Mouse (Mus musculus) forebrain, embryonic 11.5 days (tissue): Measurements from ENCODE around the gene Sash1. TPM values are rescaled to one million over a fixed set of nuclear protein-coding genes. Genes with fewer than 3 reads are reported as not detected.

ENCODE experiments used
- ATAC-seq: fragments of 200-750 bp; cut with Nextera tagmentation; replicated peaks from 2 replicates; pipeline ENCODE4 v1.8.0; 2017; ENCODE audit warnings: moderate TSS enrichment; ENCODE audit not compliant: low FRiP score
- DNase-seq: peaks from one replicate; pipeline ENCODE4 v3.0.0-alpha.2; 2017; ENCODE audit warnings: low spot score
- H3K27ac ChIP-seq: fragments of 300-500 bp; sonication (generic); 2 replicates; pipeline ENCODE4 v1.5.1; 2014; ENCODE audit warnings: low read depth, low read length
- H3K27me3 ChIP-seq: fragments of 300-500 bp; sonication (generic); 2 replicates; pipeline ENCODE4 v1.6.1; 2014; ENCODE audit warnings: mild to moderate bottlenecking, low read length, mixed read lengths; ENCODE audit not compliant: control insufficient read depth, insufficient read depth
- H3K36me3 ChIP-seq: fragments of 300-500 bp; sonication (generic); 2 replicates; pipeline ENCODE4 v1.6.1; 2014; ENCODE audit warnings: mild to moderate bottlenecking, low read length, moderate library complexity, mixed read lengths; ENCODE audit not compliant: control insufficient read depth, insufficient read depth
- H3K4me1 ChIP-seq: fragments of 300-500 bp; sonication (generic); replicated peaks from 2 replicates; pipeline ENCODE4 v1.6.1; 2014; ENCODE audit warnings: low read length, mixed read lengths; ENCODE audit not compliant: control insufficient read depth, insufficient read depth
- H3K4me2 ChIP-seq: fragments of 300-500 bp; sonication (generic); 2 replicates; pipeline ENCODE4 v1.6.1; 2014; ENCODE audit warnings: low read depth, mild to moderate bottlenecking, low read length, moderate library complexity, mixed read lengths; ENCODE audit not compliant: severe bottlenecking
- H3K4me3 ChIP-seq: fragments of 300-500 bp; sonication (generic); 2 replicates; pipeline ENCODE4 v1.5.1; 2014; ENCODE audit warnings: low read depth, low read length
- H3K9ac ChIP-seq: fragments of 300-500 bp; sonication (generic); 2 replicates; pipeline ENCODE4 v1.6.1; 2014; ENCODE audit warnings: low read length
- H3K9me3 ChIP-seq: fragments of 300-500 bp; sonication (generic); 2 replicates; pipeline ENCODE4 v1.6.1; 2016; ENCODE audit warnings: low read length, mixed read lengths; ENCODE audit not compliant: control insufficient read depth
- WGBS: fragments of 180-500 bp; shearing (Covaris S2); extraction: QIAGEN DNeasy Blood & Tissue Kit; methylation state at CpG from one replicate; pipeline ENCODE4 v1.1.7; 2014; 5-methylcytosine and 5-hydroxymethylcytosine counted together
- polyA plus RNA-seq: library from polyadenylated mRNA; unstranded; fragments of >200 nt; fragmentation: Nextera tagmentation; extraction: Ambion mirVana; gene quantifications from 2 replicates; pipeline ENCODE4 v1.2.1, GENCODE M21; 2014

Gene Sash1
- polyA plus RNA-seq, 1 experiment from 2014 or later: 2.2 TPM

GRCm38 (mm10) chr10:8853326-8853725, 32.5 kb downstream of the Sash1 start:
- Histone ChIP-seq H3K27ac (no peak overlapping the region), H3K9me3 (no peaks in the 10 kb centered on the region), H3K4me3 (no peak overlapping the region), H3K9ac (no peak overlapping the region), H3K4me2 (no peak overlapping the region), H3K4me1 (no peaks in the 10 kb centered on the region), H3K27me3 (no peaks in the 10 kb centered on the region), H3K36me3 (no peaks in the 10 kb centered on the region)
- no peak for ATAC-seq
- WGBS: 80% methylated on average over 7 of the region's 7 CpGs
- no peak for DNase-seq

DNA sequence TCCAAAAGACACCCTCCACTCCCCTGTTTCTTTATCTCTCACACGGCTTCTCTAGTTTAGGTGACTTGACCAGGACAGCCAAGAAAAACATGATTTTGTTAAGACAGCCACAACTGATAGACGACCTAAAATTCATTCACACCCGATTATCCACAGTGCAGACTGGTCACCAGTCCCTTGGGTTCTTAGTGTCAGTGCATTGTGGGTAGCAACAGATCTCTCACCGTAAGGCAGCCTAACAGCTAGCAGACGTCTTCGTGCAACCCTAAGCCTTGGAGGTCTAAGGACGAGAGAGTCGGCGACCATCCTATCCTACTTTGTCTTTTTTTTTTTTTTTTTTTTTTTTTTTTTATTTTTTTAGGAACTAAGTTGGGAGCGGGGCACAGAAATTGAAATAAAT, 34.2 kb downstream of the Sash1 start:
- Histone ChIP-seq H3K4me3 (no peak overlapping the region), H3K4me2 (no peak overlapping the region), H3K9me3 (no peaks in the 10 kb centered on the region), H3K4me1 (no peaks in the 10 kb centered on the region), H3K27ac (no peak overlapping the region), H3K27me3 (no peaks in the 10 kb centered on the region), H3K36me3 (no peaks in the 10 kb centered on the region), H3K9ac (no peak overlapping the region)
- no peak for ATAC-seq
- 86% methylated on average over 10 of the region's 10 CpGs for WGBS
- no peak for DNase-seq

DNA sequence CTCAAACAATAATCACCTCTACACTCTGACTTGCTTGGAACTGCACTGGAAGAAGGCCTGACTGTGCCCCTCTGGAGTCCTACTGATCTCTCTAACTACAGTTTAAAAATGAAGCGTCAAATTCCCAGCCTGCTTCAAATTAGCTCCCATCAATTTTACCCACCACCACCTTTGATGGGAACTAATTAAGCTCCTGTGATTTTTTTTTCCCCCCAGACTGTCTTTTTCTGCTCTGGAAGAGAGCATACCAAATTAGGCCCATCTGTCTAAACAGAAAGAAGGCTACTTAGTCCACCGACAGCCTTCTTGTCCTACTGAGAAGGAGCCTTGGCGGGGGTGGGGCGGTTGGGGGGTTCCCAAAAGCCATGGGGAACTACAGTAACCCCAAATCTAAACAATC, 37.9 kb downstream of the Sash1 start:
- WGBS: 58% methylated on average over 4 of the region's 4 CpGs
- ATAC-seq (no peak), DNase-seq (no peak)
- Histone ChIP-seq H3K4me2 (no peak overlapping the region), H3K27ac (no peak overlapping the region), H3K9ac (no peak overlapping the region), H3K4me3 (no peak overlapping the region), H3K27me3 (no peaks in the 10 kb centered on the region), H3K9me3 (no peaks in the 10 kb centered on the region), H3K36me3 (no peaks in the 10 kb centered on the region), H3K4me1 (no peaks in the 10 kb centered on the region)

DNA sequence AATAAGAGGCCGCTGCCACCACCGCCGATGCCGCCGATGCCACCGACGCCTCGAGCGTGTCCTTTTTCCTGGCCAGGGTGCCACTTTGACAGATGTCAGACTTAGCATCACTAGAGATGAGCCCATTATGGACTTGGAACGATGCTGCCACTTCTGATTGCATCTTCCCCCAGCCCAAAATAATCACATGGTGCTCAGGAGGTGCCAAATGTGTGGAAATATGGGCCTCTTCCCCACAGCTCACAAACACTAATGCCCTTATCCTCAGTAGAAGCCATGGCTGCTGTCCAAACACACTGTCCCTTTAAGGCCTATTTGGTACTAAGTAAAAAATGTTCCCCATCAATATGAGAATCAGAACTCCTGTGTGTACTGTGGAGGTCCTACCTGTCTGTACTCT, 39.6 kb downstream of the Sash1 start:
- no peak overlapping the region for H3K27ac ChIP-seq
- 99% methylated on average over 10 of the region's 10 CpGs for WGBS

DNA sequence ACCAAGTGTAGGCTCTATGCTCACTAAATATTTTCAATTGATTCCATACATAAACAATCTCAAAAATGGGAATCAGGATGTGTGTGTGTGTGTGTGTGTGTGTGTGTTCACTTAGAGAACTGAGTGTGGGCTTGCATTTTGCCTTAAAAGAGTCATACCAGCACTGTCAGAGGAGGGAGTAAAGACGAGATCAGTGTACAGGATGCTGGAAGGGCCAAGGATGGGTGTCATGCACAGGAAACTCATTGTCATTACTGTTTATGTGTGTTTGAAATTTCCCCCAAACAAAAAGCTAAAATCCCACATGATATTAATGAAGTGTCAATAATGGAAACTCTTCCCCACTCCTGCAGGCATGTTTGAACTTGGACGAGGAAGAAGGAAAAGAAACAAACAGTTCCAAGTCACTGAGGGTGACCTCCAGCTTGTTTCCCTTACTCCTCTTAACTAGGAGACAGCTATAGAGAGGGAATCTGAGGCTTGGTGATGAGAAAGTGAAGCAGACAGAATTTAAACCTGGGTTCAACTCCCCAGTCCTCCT, 40.6 kb downstream of the Sash1 start:
- H3K4me1 ChIP-seq: no peaks in the 10 kb centered on the region
- no peak for DNase-seq
- no peak overlapping the region for H3K9ac ChIP-seq
- no peaks in the 10 kb centered on the region for H3K9me3 ChIP-seq
- no peaks in the 10 kb centered on the region for H3K36me3 ChIP-seq
- no peak overlapping the region for H3K27ac ChIP-seq
- no peak overlapping the region for H3K4me3 ChIP-seq
- H3K27me3 ChIP-seq: no peaks in the 10 kb centered on the region
- ATAC-seq: no peak
- no peak overlapping the region for H3K4me2 ChIP-seq
- WGBS: 83% methylated on average over 2 of the region's 2 CpGs

More for the DNA sequence above, 39.6 kb downstream of the Sash1 start:
- DNase-seq (no peak), ATAC-seq (no peak)
- Histone ChIP-seq H3K4me2 (no peak overlapping the region), H3K36me3 (no peaks in the 10 kb centered on the region), H3K4me3 (no peak overlapping the region), H3K27me3 (no peaks in the 10 kb centered on the region), H3K4me1 (no peaks in the 10 kb centered on the region), H3K9me3 (no peaks in the 10 kb centered on the region), H3K9ac (no peak overlapping the region)

DNA sequence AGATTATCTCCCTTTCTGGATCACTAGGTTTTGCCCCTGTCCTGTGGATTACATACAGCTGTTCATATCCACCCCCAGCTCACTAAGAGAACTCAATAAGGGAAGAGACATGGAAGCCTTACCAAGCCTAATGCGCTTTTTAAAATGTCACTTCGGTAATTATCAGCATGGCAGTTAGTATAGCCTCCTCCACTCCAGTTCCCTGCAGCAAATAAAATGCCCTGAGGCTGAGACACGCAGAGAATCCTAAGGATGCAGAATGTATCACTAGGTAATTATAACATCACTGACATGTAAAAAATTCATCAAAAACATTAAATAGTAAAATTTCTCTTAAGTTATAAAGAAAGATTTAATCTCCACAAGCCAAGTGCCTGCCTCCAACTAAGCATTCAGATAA, 45.9 kb downstream of the Sash1 start:
- ATAC-seq (no peak), DNase-seq (no peak)
- no peaks in the 10 kb centered on the region for H3K36me3 ChIP-seq
- H3K4me1 ChIP-seq: no peaks in the 10 kb centered on the region
- H3K4me3 ChIP-seq: no peak overlapping the region
- WGBS: 74% methylated on average over 3 of the region's 3 CpGs
- H3K27ac ChIP-seq: no peak overlapping the region
- H3K9ac ChIP-seq: no peak overlapping the region
- no peak overlapping the region for H3K4me2 ChIP-seq
- H3K27me3 ChIP-seq: no peaks in the 10 kb centered on the region
- H3K9me3 ChIP-seq: no peaks in the 10 kb centered on the region

DNA sequence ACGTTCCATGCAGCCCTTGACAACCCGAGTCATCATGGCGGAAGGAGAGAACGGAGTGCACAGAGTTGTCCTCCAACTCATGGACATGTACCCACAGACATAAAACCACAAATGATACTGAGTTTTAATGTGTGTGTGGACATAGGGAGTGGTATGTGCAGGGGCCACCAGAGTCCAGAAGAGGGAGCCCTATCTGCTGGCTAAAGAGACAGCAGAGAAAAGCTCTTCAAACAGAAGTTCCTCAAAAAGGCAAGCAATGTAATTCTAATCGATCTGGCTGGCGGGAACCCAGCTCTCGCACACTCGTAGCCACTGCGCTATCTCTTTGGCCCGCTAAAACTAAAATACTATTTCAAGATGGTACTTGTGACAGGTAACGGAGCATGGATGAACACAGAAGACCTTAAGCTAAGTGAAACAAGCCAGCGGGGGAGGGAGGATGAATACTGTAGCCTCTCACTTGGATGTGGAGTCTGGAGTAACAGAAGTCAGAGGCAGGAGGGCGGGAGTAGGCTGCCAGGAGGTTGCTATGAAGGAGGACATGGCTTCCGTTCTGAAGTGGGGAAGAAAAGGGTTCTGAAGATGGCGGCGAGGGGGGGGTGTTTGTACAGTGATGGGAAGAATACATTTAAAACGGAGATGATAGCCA, 51.9 kb downstream of the Sash1 start:
- DNase-seq: no peak
- no peak overlapping the region for H3K9ac ChIP-seq
- WGBS: 93% methylated on average over 17 of the region's 17 CpGs

DNA sequence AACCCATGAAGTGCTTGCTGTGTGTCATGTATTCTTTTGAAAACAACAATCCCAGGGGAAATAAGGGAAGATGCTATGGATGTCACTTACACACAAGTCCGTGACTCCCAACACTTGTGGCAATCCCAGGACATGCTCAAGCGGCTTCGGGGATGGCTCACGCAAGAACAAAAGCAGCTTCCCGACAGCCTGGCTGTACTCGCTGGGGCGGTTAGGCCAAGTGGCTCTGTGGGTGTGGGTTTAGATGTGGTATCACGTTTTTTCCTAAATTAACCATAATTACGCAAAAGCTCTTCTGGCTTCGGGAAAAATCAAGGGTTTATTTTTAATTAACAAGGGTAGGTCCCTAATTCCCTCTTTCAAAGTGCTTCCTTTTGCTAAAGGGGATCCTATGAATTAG, 59.6 kb downstream of the Sash1 start:
- no peaks in the 10 kb centered on the region for H3K36me3 ChIP-seq
- 23% methylated on average over 10 of the region's 10 CpGs for WGBS
- ATAC-seq: peak; percentile 66
- H3K9me3 ChIP-seq: no peaks in the 10 kb centered on the region
- peaks cover 6% of the 10 kb centered on the region; the same call in 1 of the 2 replicates for H3K4me1 ChIP-seq
- H3K27me3 ChIP-seq: no peaks in the 10 kb centered on the region
- DNase-seq: peak; percentile 60
- no peak overlapping the region for H3K4me2 ChIP-seq
- H3K4me3 ChIP-seq: no peak overlapping the region
- H3K9ac ChIP-seq: no peak overlapping the region
- no peak overlapping the region for H3K27ac ChIP-seq

More for the DNA sequence above, 51.9 kb downstream of the Sash1 start:
- Histone ChIP-seq H3K9me3 (no peaks in the 10 kb centered on the region), H3K4me3 (no peak overlapping the region), H3K4me1 (no peaks in the 10 kb centered on the region), H3K4me2 (no peak overlapping the region), H3K36me3 (no peaks in the 10 kb centered on the region), H3K27ac (no peak overlapping the region), H3K27me3 (no peaks in the 10 kb centered on the region)
- no peak for ATAC-seq

DNA sequence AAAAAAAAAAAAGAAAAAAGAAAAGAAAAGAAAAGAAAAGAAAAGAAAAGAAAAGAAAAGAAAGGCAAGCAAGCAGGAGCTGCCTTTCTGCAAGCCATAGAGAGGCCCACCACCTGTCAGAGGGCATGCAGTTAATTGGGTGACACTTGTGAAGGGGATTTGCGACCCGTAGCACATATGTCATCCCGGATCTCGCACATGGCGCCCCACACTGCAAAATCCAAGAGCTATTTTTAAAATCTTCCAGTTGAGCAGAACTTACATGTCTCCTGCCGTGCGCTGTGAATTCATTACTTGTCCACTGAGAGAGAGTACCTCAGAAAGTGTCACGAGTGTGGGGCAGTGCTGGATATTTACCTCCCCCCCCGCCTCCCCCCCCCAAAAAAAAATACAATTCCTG, 60.0 kb downstream of the Sash1 start:
- H3K4me3 ChIP-seq: no peak overlapping the region
- peak; percentile 57; the same call in 1 of the 2 replicates for ATAC-seq
- H3K9me3 ChIP-seq: no peaks in the 10 kb centered on the region
- H3K4me1 ChIP-seq: peaks cover 6% of the 10 kb centered on the region; the same call in 1 of the 2 replicates
- H3K36me3 ChIP-seq: no peaks in the 10 kb centered on the region
- H3K9ac ChIP-seq: no peak overlapping the region
- H3K27ac ChIP-seq: no peak overlapping the region
- peak; percentile 55 for DNase-seq
- no peak overlapping the region for H3K4me2 ChIP-seq
- H3K27me3 ChIP-seq: no peaks in the 10 kb centered on the region
- 37% methylated on average over 9 of the region's 9 CpGs for WGBS
